Mouse (Mus musculus) liver, embryonic 14.5 days (tissue): Measurements from ENCODE around the gene Hid1. TPM values are rescaled to one million over a fixed set of nuclear protein-coding genes. Genes with fewer than 3 reads are reported as not detected.

ENCODE experiments used
- ATAC-seq: fragments of 200-750 bp; cut with Nextera tagmentation; 2 replicates; pipeline ENCODE4 v1.8.0; 2017; ENCODE audit warnings: moderate number of reproducible peaks, mild to moderate bottlenecking, moderate library complexity; ENCODE audit not compliant: insufficient read depth
- DNase-seq, 3 experiments: peaks; one replicate each; pipeline ENCODE4 v3.0.0-alpha.2; 2012 to 2013; ENCODE audit warnings: low read depth in 3 of 3, low spot score in 3 of 3
- H3K27ac ChIP-seq: fragments of 300-500 bp; sonication (generic); 2 replicates; pipeline ENCODE4 v1.5.1; 2014; ENCODE audit warnings: moderate library complexity, mild to moderate bottlenecking, control low read depth, inconsistent platforms
- H3K27me3 ChIP-seq: fragments of 300-500 bp; sonication (generic); 2 replicates; pipeline ENCODE4 v1.6.1; 2014; ENCODE audit warnings: mild to moderate bottlenecking, low read length, moderate library complexity; ENCODE audit not compliant: control insufficient read depth, insufficient read depth
- H3K36me3 ChIP-seq: fragments of 300-500 bp; sonication (generic); replicated peaks from 2 replicates; pipeline ENCODE4 v1.6.1; 2014; ENCODE audit warnings: low read depth; ENCODE audit not compliant: control insufficient read depth, insufficient read depth
- H3K4me1 ChIP-seq, 2 experiments: fragments of 200-500 bp in 1 of 2; fragments of 300-500 bp in 1 of 2; sonication (generic) in 1 of 2; replicated peaks; 2 replicates each; pipeline ENCODE4 v1.6.1; 2012 to 2014; ENCODE audit warnings: antibody characterized with exemption in 1 of 2, inconsistent platforms in 1 of 2, low read length in 1 of 2; ENCODE audit not compliant: control insufficient read depth in 2 of 2, insufficient read depth in 2 of 2
- H3K4me2 ChIP-seq: fragments of 300-500 bp; sonication (generic); 2 replicates; pipeline ENCODE4 v1.6.1; 2014; ENCODE audit warnings: low read depth, mild to moderate bottlenecking, control low read depth, moderate library complexity
- H3K4me3 ChIP-seq, 2 experiments: fragments of 200-500 bp in 1 of 2; fragments of 300-500 bp in 1 of 2; sonication (generic) in 1 of 2; 2 replicates each; pipeline ENCODE4 v1.5.1; 2012 to 2014; ENCODE audit warnings: low read depth in 2 of 2, low read length in 2 of 2, mild to moderate bottlenecking in 2 of 2, control low read depth in 1 of 2, inconsistent platforms in 1 of 2, moderate library complexity in 1 of 2; ENCODE audit not compliant: insufficient read depth in 1 of 2
- H3K9ac ChIP-seq: fragments of 300-500 bp; sonication (generic); replicated peaks from 2 replicates; pipeline ENCODE4 v1.6.1; 2014; ENCODE audit warnings: mild to moderate bottlenecking, control low read depth, moderate library complexity
- H3K9me3 ChIP-seq: fragments of 300-500 bp; sonication (generic); 2 replicates; pipeline ENCODE4 v1.6.1; 2016; ENCODE audit warnings: low read length, mixed read lengths; ENCODE audit not compliant: control insufficient read depth
- CTCF ChIP-seq: IDR thresholded peaks from 2 replicates; pipeline ENCODE4 v1.5.1; 2016; ENCODE audit warnings: antibody characterized with exemption, low read depth, control low read depth
- EP300 ChIP-seq: IDR thresholded peaks from 2 replicates; pipeline ENCODE4 v1.6.1; 2016; ENCODE audit warnings: antibody characterized with exemption, low read depth
- WGBS: fragments of 180-500 bp; shearing (Covaris S2); extraction: QIAGEN DNeasy Blood & Tissue Kit; methylation state at CpG from one replicate; pipeline ENCODE4 v1.1.7; 2014; ENCODE audit not compliant: insufficient replicate concordance; 5-methylcytosine and 5-hydroxymethylcytosine counted together
- polyA plus RNA-seq, 2 experiments: library from polyadenylated mRNA; depleted of rRNA in 1 of 2; stranded (reverse) in 1 of 2; unstranded in 1 of 2; fragments of >200 nt; fragmentation: Nextera tagmentation in 1 of 2; extraction: Ambion mirVana in 1 of 2; gene quantifications; 2 replicates each; pipeline versions ENCODE4 v1.2.1 to v1.2.3; 2012 to 2014

The Hid1 gene
- polyA plus RNA-seq, 2 experiments, result 0.50 to 0.59 TPM

DNA sequence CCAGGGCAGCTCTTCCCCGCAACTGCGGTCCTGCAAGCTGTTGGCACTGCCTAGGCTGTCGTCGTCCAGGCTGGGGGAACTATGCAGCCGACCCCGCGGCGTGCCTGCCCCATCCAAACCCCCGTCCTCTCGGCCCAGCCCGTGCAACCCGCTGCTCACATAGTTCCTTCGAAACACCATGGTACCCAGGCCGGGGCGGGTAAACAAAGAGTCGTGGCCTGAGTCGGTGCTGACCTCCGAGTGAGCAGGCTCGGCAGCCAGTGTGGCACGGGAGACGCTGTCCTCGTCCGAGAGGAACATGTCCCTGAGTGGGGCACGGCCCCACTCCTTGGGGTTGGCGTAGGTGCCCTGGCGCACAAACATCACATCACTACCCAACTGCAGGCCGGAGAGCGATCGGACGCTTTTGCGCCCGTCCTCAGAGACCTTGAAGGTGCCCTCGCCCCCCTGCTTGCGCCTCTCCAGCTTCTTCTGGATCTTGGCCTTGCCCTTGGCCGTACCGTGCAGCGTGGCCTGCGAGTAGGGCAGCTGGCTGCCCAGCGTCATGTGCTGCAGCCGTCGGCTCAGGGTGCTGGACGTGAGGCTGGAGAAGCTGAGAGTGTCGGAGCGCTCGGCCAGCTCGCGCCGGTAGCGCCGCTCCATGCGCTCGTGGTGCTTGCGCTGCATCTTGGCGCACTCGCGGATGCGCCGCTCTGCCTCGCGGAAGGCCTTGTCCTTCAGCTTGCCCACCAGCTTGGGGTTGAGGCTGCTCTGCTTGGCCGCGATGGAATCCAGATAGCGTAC, 49.1 kb downstream of the Hid1 start:
- Histone ChIP-seq H3K27ac (no peak overlapping the region), H3K36me3 (no peaks in the 10 kb centered on the region), H3K4me2 (no peak overlapping the region), H3K4me1 (no peaks in the 10 kb centered on the region), H3K27me3 (peaks cover 65% of the 10 kb centered on the region), H3K4me3 (no peak overlapping the region), H3K9ac (no peak overlapping the region), H3K9me3 (no peaks in the 10 kb centered on the region)
- DNase-seq (no peak), ATAC-seq (no peak)
- TF ChIP-seq CTCF, result no peak
- TF ChIP-seq EP300, result no peak
- 6% methylated on average over 63 of the region's 63 CpGs for WGBS

DNA sequence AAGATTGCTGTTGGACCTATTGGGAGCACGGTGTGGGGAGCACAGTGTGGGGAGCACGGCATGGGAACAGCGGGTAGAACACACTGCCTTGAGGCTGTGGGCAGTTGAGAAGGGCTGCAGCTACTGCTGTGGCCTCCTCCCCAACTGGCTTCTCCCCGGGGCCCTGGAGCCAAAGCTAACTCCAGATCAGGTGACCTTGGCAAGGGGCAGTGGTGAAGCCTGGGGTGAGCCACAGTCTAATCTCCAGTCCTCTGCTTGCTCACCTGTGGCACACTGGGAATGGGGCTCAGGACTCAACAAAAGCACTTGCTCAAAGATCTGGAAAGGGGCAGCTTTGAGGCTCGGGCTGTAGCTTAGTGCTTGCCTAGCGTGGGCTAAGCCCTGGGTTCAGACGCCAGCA, 50.4 kb downstream of the Hid1 start:
- DNase-seq (no peak), ATAC-seq (no peak)
- no peak for TF ChIP-seq CTCF
- TF ChIP-seq EP300, result no peak
- no peaks in the 10 kb centered on the region for H3K4me1 ChIP-seq
- H3K27me3 ChIP-seq, result peaks cover 53% of the 10 kb centered on the region
- no peaks in the 10 kb centered on the region for H3K36me3 ChIP-seq
- H3K9me3 ChIP-seq, result no peaks in the 10 kb centered on the region
- no peak overlapping the region for H3K4me2 ChIP-seq
- no peak overlapping the region for H3K27ac ChIP-seq
- WGBS, result 39% methylated on average over 7 of the region's 7 CpGs
- H3K4me3 ChIP-seq, result no peak overlapping the region
- H3K9ac ChIP-seq, result no peak overlapping the region

- H3K27me3 ChIP-seq, result peaks cover 27% of the 10 kb centered on the region
- ATAC-seq, result no peak
Observed at GRCm38 (mm10) chr11:115314249-115314648, 53.3 kb downstream of the Hid1 start.

GRCm38 (mm10) chr11:115308781-115309180, 58.8 kb downstream of the Hid1 start:
- H3K27me3 ChIP-seq, result no peaks in the 10 kb centered on the region
- WGBS, result 29% methylated on average over 1 of the region's 1 CpGs
- TF ChIP-seq CTCF, result no peak
- TF ChIP-seq EP300, result no peak
- no peak overlapping the region for H3K4me2 ChIP-seq
- H3K9me3 ChIP-seq, result no peaks in the 10 kb centered on the region
- H3K4me3 ChIP-seq, result no peak overlapping the region
- ATAC-seq (no peak), DNase-seq (no peak)
- H3K4me1 ChIP-seq, result no peaks in the 10 kb centered on the region
- H3K36me3 ChIP-seq, result no peaks in the 10 kb centered on the region
- no peak overlapping the region for H3K9ac ChIP-seq
- no peak overlapping the region for H3K27ac ChIP-seq

More at GRCm38 (mm10) chr11:115314249-115314648, 53.3 kb downstream of the Hid1 start:
- no peak overlapping the region for H3K9ac ChIP-seq
- DNase-seq, result no peak
- TF ChIP-seq CTCF, result peak; percentile 32
- no peak for TF ChIP-seq EP300
- WGBS, result 22% methylated on average over 2 of the region's 2 CpGs
- H3K4me2 ChIP-seq, result no peak overlapping the region
- no peaks in the 10 kb centered on the region for H3K36me3 ChIP-seq
- no peaks in the 10 kb centered on the region for H3K9me3 ChIP-seq
- H3K4me1 ChIP-seq, result no peaks in the 10 kb centered on the region
- H3K27ac ChIP-seq, result no peak overlapping the region
- no peak overlapping the region for H3K4me3 ChIP-seq

DNA sequence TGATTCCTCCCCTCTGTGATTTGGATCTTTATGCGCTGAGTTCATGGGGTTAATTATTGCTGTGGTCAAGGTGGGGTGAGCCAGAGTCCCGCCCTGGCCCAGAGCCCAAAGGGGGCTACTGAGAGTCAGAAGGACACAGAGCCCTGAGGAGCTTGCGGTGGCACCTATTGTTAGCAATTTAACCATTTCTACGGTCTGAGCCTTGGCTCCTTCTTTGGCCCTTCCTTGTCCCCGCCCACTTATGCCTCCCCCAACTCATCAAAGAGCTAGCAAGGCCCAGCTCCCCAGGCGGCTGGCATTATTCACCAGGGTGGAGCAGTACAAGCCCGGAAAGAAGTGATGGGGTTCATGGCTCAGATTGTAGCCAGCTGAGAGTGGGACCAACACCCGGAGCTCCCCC, 60.7 kb downstream of the Hid1 start, which contains the start of gene Otop2:
TSS of gene Otop2 (plus strand) at position 301 of the 400 bp plus-strand sequence.
- ATAC-seq (no peak), DNase-seq (no peak)
- Histone ChIP-seq H3K9ac (no peak within 1 kb of the TSS), H3K4me1 (no peaks in the 10 kb centered on the region), H3K36me3 (no peaks in the 10 kb centered on the region), H3K27ac (no peak within 1 kb of the TSS), H3K4me2 (no peak within 1 kb of the TSS), H3K9me3 (no peaks in the 10 kb centered on the region), H3K27me3 (no peaks in the 10 kb centered on the region), H3K4me3 (no peak within 1 kb of the TSS)
- 31% methylated on average over 8 of the region's 8 CpGs for WGBS
- TF ChIP-seq CTCF (no peak), EP300 (no peak)
